Mouse (Mus musculus) ES-E14 (cell line): ENCODE data around the gene Tns1. TPM values are rescaled to one million over a fixed set of nuclear protein-coding genes. Genes with fewer than 3 reads are reported as not detected.

Experiments used
- DNase-seq: peaks from one replicate; pipeline ENCODE4 v3.0.0-alpha.2; 2013; ENCODE audit warnings: low read depth, low spot score
- H3K27ac ChIP-seq: 2 replicates; pipeline ENCODE4 v1.5.1; 2012; ENCODE audit warnings: low read depth, mild to moderate bottlenecking, low read length, moderate library complexity, mixed read lengths; ENCODE audit not compliant: poor library complexity, insufficient read depth, severe bottlenecking
- H3K36me3 ChIP-seq: 2 replicates; pipeline ENCODE4 v1.6.1; 2012; ENCODE audit warnings: mild to moderate bottlenecking, low read length, moderate library complexity, mixed read lengths; ENCODE audit not compliant: control insufficient read depth, poor library complexity, insufficient read depth, severe bottlenecking
- H3K4me1 ChIP-seq, 2 experiments: fragments of 150-350 bp in 1 of 2; sonication (generic) in 1 of 2; 2 replicates each; pipeline ENCODE4 v1.6.1; 2012; ENCODE audit warnings: low read length in 2 of 2, mild to moderate bottlenecking in 1 of 2, mixed read lengths in 1 of 2; ENCODE audit not compliant: control insufficient read depth in 2 of 2, insufficient read depth in 2 of 2, poor library complexity in 1 of 2
- H3K4me3 ChIP-seq, 2 experiments: fragments of 150-350 bp in 1 of 2; sonication (generic) in 1 of 2; 2 replicates each; pipeline ENCODE4 v1.5.1; 2012; ENCODE audit warnings: low read length in 2 of 2, low read depth in 1 of 2, mild to moderate bottlenecking in 1 of 2, mixed read lengths in 1 of 2; ENCODE audit not compliant: insufficient read depth in 1 of 2, poor library complexity in 1 of 2, severe bottlenecking in 1 of 2
- H3K9ac ChIP-seq: 2 replicates; pipeline ENCODE4 v1.6.1; 2012; ENCODE audit warnings: low read depth, mild to moderate bottlenecking, low read length, mixed read lengths; ENCODE audit not compliant: poor library complexity, insufficient read depth, severe bottlenecking
- H3K9me3 ChIP-seq: fragments of 150-350 bp; sonication (generic); 2 replicates; pipeline ENCODE4 v1.6.1; 2012; ENCODE audit warnings: low read depth, mild to moderate bottlenecking, low read length; ENCODE audit not compliant: control insufficient read depth, insufficient read depth
- CHD2 ChIP-seq: IDR thresholded peaks from 2 replicates; pipeline ENCODE4 v1.6.1; 2014; ENCODE audit warnings: mild to moderate bottlenecking, low read depth, low read length, inconsistent platforms
- HCFC1 ChIP-seq: IDR thresholded peaks from 2 replicates; pipeline ENCODE4 v1.6.1; 2012; ENCODE audit warnings: low read length, inconsistent platforms, borderline replicate concordance; ENCODE audit not compliant: insufficient read depth
- MAFK ChIP-seq: IDR thresholded peaks from 2 replicates; pipeline ENCODE4 v1.6.1; 2014; ENCODE audit warnings: mild to moderate bottlenecking, low read depth, low read length, inconsistent platforms; ENCODE audit not compliant: insufficient read depth
- ZC3H11A ChIP-seq: IDR thresholded peaks from 2 replicates; pipeline ENCODE4 v1.6.1; 2012; ENCODE audit warnings: low read depth, mild to moderate bottlenecking, inconsistent platforms, low read length, borderline replicate concordance
- ZNF384 ChIP-seq: IDR thresholded peaks from 2 replicates; pipeline ENCODE4 v1.6.1; 2012; ENCODE audit warnings: low read depth, low read length, inconsistent platforms
- in situ Hi-C, 2 experiments: fragments of 600-800 bp; cut with MboI; formaldehyde crosslinking; loops; one replicate each; pipeline ENCODE4 v1.15.1; 2025; ENCODE audit warnings: low sequenced_read_pairs in 2 of 2, inconsistent platforms in 1 of 2; ENCODE audit not compliant: unreplicated experiment in 2 of 2
- total RNA-seq: library from RNA; depleted of rRNA; stranded (reverse); fragments of 300-350 nt; gene quantifications from 2 replicates; pipeline ENCODE4 v1.2.3, GENCODE M21; 2012

Tns1 gene
- total RNA-seq, 1 experiment, result 9.5 TPM

- in situ Hi-C loops, result no loop called here
- Histone ChIP-seq H3K4me3 (no peak overlapping the region), H3K9me3 (no peaks in the 10 kb centered on the region), H3K36me3 (no peaks in the 10 kb centered on the region), H3K9ac (no peak overlapping the region), H3K4me1 (peaks cover 0 to 10% of the 10 kb centered on the region in 2 experiments; a peak in 1 of 4 replicates), H3K27ac (no peak overlapping the region)
- TF ChIP-seq ZNF384 (no peak), ZC3H11A (no peak), MAFK (no peak), HCFC1 (no peak), CHD2 (no peak)
- DNase-seq, result no peak
These were observed 160.0 kb downstream of the Tns1 start for GRCm38 (mm10) chr1:73964151-73964743.

GRCm38 (mm10) chr1:73963626-73964025 lies 160.6 kb downstream of the Tns1 start:
- no peak for DNase-seq
- TF ChIP-seq HCFC1, result no peak
- no peak for TF ChIP-seq ZNF384
- no peak for TF ChIP-seq ZC3H11A
- no peak for TF ChIP-seq MAFK
- TF ChIP-seq CHD2, result no peak
- H3K36me3 ChIP-seq, result no peaks in the 10 kb centered on the region
- peaks cover 0 to 9% of the 10 kb centered on the region in 2 experiments; a peak in 1 of 4 replicates for H3K4me1 ChIP-seq
- in situ Hi-C loops, result no loop called here
- no peak overlapping the region for H3K27ac ChIP-seq
- no peaks in the 10 kb centered on the region for H3K9me3 ChIP-seq
- H3K9ac ChIP-seq, result no peak overlapping the region
- no peak overlapping the region for H3K4me3 ChIP-seq

DNA sequence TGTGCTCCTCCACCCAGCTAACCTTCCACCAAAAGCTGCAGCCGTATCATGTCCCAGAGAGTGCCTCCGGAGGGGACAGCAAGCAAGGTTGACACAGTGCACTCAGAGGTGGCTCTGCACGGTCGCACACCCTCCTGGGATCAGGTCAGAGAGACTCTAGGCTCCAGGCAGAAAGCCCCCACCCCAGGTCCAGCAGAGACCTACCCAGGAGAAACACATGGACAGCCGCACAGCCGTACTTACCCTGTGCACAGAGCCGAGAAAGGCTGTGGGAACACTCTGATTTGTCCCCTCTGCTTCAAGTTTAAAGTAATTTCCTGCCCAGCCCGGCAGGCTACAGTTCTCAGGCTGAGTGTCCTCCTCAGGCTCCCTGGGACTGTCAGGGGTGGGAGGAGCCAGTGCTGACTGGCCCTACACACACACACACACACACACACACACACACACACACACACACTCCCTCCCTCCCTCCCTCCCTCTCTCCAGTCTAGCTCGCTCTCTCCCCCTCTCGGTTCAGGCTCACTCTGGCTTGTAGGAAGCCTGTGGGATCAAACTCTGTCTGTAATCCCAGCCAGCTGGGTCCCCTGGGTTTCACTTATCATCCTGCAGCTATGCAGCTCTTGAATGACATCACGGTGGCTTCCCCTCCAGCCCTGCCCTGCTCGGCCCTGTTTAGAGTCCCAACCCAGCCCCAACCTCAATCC lies 161.4 kb downstream of the Tns1 start:
- Histone ChIP-seq H3K9me3 (no peaks in the 10 kb centered on the region), H3K4me3 (no peak overlapping the region), H3K27ac (no peak overlapping the region), H3K36me3 (no peaks in the 10 kb centered on the region), H3K9ac (no peak overlapping the region), H3K4me1 (peaks cover 0 to 9% of the 10 kb centered on the region in 2 experiments; a peak in 1 of 4 replicates)
- no peak for DNase-seq
- TF ChIP-seq MAFK (no peak), ZNF384 (no peak), HCFC1 (no peak), ZC3H11A (no peak), CHD2 (no peak)
- in situ Hi-C loops, result no loop called here

GRCm38 (mm10) chr1:73962049-73962448 lies 162.2 kb downstream of the Tns1 start:
- Histone ChIP-seq H3K4me3 (no peak overlapping the region), H3K4me1 (peaks cover 0 to 9% of the 10 kb centered on the region in 2 experiments; a peak in 1 of 4 replicates), H3K9me3 (no peaks in the 10 kb centered on the region), H3K27ac (no peak overlapping the region), H3K36me3 (no peaks in the 10 kb centered on the region), H3K9ac (no peak overlapping the region)
- no peak for TF ChIP-seq MAFK
- no peak for TF ChIP-seq HCFC1
- TF ChIP-seq CHD2, result no peak
- no peak for TF ChIP-seq ZNF384
- TF ChIP-seq ZC3H11A, result no peak
- in situ Hi-C loops, result no loop called here
- no peak for DNase-seq
